Mouse (Mus musculus): ENCODE data around the gene Rab11b.
"Not testable (repeated sequence)": the region's sequence is repeated elsewhere in the genome, so short reads cannot be mapped to it uniquely, and the experiment has no call there.

Gene Rab11b

DNA sequence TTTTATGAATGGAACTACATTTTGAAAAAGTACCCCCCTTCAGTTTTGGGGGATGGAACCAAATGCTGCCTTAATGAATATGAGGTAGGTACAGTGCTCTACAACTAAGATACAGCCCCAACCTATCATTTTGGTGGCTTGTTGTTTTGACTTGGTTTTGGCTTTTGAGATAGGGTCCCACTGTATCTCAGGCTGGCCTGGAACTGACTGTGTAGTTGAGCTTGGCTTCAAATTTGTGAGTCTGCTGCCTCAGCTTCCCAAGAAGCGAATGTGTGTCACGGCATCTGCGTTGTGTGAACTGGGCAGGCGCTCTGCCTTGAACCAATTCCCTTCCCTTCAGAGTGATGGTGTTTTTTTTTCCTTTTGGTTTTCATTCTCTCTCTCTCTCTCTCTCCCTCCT, 11.3 kb upstream of the Rab11b start:
- DNase-seq (ENCODE audit: low spot score) = no peak

DNA sequence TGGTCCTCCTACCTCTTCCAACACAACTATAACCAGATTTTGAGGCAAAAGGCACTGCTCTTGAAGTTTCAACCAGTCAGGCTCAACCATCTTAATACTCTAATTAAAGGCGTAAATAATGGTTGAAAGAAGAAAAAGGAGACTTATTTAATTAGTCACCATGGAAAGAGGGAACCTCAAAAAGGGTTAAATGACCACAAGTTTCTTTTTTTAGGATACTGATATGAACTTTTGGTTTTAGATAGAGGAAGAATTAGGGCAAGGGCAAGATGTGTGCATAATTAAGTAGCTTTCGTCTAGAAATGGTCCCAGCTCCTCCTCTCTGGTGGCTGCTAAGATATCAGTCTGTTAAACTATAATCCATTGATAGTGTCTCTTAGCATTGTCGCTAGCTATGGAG, 6.1 kb upstream of the Rab11b start:
- DNase-seq (ENCODE audit: low spot score) = no peak

DNA sequence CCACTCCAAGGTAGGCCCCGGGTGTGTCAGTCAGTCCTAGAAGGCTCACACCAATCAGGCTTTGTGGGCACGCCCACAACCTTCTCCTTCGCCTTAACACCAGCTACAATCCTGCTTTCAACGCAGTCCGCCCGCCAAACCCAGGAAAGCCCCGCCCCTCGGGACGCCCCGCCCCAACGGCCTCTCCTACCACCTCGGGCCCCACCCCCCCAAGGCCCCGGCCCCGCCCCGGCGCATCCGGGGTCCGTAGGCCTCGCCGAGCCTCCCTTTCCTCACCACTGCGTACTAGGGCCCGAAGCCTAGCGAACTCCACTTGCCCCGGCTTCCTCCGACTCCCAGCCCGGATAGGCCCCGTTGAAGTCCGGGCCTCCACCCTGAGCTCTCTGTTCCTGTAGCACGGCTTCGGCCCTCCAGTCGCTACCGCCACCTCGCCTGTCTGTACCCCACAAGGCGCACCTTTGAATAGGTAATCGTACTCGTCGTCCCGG, 519 bp downstream of the Rab11b start:
- peak; percentile 95 for DNase-seq (ENCODE audit: low spot score)

DNA sequence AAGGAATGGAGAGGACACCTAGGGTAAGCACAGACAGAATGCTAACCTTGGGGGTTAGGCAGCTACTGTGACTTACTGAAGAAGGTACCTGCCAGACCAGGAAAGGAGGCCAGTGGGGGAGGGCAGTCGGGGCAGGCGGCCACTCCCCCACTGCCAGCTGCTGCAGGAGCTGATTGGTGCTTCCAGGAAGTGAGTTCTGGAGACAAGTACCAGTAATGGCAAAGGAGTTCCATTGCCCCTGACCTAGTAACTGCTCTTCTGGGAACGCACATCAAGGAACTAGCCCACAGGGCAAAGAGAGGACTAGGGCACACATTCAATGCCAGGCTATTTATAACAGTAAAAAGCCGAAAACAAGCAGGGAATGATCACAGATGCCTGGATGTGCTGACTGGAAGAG, 3.1 kb downstream of the Rab11b start:
- DNase-seq (ENCODE audit: low spot score) = peak; percentile 49

DNA sequence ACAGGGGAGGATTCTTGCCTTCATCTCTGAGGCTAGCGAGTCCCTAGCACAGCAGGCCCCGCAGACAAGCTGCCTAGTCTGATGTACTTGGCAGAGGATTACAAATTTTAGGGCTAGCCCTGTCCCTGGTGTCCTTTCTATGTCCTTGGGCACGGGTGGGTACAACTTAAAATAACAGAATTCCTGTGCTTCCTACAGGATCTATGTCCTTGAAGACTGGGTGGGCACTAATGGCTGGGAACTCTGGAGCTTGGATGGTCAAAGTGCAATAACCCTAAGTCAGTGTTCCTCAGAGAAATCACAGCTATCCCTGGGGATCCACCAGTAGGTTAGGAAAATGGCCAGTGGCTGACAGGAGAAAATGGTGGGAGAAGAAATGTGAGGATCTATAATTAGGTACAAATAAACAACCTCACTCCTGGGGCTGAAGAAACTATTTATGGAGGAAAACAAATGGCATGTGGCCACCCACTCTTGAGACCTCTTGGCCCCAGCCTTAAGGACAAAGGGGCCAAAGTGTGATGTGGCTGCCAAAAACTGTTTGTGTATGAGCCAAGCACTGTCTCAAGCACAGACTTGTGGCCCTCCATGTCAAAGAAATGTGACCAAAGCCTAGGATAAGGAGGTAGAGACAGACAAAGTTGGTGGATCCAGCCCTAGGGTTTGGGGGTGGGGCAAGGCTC, 4.1 kb downstream of the Rab11b start:
- peak; percentile 64 for DNase-seq (ENCODE audit: low spot score)

DNA sequence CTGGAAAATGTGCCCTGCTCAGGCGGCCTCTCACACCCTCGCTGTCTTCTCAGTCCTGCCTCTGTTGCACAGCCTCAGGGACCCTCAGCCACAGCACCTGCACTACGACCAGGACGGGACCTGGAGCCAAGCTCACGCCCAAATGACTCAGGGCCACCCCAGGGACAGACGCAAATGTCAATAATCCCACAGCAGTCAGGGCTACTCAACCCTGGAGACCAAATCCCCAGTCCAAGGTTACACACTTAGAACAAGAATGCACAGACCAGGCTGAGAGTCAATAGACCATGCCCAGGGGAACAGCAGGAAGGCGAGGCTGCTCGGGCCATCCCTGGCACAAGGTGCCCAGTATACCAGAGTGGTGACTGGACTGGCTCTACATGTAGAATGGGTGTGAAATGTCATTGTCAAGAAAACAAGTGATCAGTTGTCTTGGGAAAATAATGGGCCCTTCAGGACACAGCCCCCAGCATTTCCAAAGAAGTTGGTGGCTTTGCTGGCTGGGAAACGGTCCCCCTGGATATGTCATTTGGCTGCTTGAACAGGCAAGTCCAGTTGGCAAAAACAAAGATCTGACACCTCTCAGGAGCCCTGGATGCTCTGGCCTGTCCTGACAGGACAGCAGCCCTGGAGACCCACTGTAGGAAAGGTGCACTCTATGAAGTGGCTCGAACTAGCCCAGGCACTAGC, 4.8 kb downstream of the Rab11b start:
- no peak for DNase-seq (ENCODE audit: low spot score)

DNA sequence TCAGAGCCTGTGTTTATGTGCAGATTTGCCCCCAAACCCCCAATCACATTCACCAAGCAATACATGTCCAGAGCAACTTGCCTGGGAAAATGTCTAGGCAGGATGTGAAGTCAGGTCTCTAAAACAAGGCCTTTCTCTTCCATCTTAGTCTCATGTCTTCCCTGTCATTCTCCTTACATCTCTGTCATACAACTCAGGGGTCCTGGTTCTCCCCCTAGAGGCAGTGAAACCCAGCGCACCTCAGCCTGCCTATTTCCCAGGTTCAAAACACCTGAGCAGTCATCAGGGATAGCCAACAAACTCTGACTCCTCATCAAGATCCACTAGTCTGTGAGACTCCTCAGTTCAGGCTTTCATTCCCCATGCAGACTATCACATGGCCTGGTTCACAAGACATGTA, 5.7 kb downstream of the Rab11b start:
- DNase-seq (ENCODE audit: low spot score) = no peak

DNA sequence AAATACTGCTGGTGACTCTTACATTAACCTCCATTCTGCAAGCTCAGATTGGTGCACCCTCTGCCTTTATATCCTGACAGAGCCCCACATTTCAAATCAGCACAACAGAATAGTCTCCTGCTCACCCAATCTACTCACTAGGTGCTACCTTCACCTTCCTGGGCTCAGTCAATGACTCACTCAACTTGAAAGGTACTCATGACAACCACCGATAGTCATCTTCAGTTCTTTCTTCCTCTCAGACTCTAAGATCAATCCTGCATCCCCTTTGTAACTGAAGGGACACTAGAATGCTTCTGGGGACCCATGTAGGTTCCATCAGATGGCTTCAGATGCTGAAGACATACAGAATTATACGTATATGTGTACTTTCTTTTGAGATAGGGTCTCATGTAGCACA, 8.0 kb downstream of the Rab11b start:
- DNase-seq (ENCODE audit: low spot score) = no peak

DNA sequence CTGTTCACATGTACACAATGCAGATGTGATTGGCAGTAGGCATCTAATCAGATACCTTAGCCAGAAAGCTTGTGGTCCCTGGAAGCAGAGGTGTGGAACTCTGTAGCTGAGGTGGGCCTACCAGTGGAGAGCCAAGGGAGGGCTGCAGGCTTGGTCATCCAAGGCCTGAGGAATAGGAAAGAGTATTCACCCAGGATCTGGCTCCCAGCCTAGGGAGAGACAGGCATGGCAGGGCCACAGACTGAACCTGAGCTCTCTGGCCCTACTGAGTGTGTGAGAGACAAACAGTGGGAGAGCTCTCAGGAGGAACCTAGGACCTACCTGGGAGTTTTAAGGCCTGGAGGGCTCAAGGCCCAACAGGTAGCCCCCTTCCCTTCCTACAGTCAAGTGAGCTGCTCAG, 9.1 kb downstream of the Rab11b start:
- no peak for DNase-seq (ENCODE audit: low spot score)

DNA sequence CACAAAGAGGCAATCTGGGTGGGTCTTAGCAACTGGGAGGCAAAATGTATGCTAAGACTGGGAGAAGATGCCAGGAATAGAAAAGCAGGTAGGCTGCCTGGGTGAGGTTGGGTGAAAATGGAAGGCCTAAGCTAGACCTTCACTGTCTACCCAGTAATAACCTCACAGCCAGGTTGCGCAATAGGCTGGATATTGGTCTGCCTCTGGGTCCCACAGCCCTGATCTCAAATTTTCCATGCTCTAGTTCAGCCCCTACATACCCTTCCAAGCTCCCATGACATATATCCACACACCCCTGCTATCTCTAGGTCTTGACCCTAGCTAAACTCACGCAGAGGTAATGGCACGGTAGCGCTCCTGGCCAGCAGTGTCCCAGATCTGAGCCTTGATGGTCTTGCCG, 10.9 kb downstream of the Rab11b start:
- no peak for DNase-seq (ENCODE audit: low spot score)

DNA sequence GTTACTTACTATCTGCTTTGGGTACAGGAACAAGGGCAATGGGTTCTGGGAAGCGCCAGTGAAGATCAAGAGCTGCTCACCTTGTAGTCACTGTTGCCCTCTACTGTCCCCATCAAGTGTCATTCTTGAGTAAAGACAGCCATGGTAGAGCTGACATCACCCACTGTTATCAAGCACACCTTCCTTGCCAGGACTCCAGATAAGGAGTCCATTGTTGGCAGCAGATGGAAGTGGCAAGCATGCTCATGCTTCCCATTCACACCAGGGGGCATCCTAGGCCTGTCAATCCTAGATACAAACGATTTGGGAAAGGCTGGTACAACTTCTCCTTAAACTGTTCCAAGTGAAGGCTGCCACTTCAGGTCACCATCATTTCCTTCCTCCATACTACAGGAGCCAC, 14.3 kb downstream of the Rab11b start:
- DNase-seq (ENCODE audit: low spot score) = peak; percentile 44

DNA sequence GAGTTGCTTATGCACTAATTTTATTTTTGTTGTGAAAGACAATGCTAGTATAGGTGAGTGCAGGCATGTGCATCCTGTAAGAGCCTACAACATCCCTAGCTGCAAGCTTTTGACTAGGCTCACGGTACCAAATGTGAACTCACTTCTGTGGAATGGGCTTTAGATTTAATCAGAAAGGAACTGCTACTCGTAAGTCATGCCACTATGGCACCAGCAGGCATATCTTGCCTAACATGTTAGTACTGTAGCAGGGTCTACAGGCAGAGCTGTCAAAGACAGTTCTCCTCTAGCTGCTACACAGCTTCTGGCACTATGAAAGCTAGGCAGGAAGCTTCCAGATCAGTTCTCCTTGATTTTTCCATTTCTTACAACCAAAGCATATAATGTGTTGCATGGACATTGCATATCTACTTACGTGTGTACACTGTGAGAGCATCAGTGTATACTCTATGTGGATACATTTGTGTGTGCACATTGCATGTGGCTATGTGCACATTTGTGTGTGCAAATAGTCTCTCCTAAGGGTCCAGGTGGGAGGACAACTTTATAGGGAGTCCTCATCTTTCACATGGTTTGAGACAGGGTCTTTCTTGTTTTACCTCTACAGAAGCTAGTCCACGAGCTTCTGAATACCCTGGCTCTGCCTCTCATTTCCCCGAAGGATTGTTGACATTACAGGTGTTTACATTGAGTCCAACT, 15.5 kb downstream of the Rab11b start:
- no peak for DNase-seq (ENCODE audit: low spot score)

DNA sequence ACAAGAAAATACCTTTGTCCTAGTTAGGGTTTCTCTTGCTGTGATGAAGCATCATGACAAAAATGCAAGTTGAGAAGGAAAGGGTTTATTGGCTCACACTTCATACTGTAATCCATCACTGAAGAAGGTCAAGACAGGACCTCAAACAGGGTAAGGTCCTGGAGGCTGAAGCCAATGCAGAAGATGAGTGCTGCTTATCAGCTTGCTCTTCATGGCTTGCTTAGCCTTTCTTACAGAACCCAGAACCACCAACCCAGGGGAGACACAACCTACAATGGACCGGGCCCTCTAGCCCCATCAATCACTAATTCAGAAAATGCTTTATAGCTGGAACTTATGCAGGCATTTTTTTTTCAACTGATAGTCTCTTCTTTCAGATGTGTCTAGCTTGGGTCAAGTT, 17.9 kb downstream of the Rab11b start:
- no peak for DNase-seq (ENCODE audit: low spot score)

DNA sequence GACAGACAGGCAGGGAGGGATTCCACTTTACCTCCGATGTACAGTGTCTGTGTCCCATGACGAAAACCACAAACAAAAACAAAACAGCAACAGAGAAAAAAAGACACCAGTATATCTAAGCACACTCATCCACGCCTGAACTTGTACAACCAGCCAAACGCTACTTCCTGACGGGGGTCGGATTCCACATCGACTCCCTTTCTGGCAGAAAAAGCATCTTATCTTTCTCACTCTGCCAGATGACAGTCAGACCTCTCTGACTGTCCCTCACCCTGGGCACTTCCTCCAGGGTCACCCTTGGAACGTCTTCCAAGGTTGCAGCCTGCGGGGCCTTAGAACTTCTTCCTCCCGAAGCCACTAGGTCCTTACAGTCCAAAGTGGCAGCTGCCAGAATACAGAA, 26.8 kb downstream of the Rab11b start:
- DNase-seq (ENCODE audit: low spot score) = not testable (repeated sequence)

DNA sequence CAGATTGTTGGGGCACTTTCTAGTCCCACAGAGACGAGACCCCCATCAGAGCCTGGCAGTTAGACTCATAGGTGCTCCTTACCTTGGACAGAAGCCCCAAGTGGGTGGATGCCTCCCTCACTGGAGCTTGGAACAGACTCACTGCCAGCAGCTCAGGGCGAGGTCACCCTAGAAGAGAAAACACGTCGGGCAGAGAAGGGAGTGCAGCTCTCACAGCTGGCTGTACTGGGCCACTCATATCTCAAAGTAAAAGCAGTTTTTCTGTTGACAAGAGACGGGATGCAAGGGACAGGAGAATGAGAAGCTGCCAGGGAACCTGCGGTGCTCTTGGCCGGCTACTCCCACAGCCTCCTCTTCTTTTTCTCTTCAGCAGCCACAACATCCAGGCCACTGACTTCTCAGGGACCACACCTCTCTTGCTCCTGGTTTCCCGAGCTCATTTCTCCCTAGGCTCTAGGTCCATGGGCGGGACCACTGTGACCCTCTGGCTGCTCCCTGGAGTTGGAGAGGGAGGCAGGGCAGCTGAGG, 27.7 kb downstream of the Rab11b start:
- DNase-seq (ENCODE audit: low spot score) = not testable (repeated sequence)

DNA sequence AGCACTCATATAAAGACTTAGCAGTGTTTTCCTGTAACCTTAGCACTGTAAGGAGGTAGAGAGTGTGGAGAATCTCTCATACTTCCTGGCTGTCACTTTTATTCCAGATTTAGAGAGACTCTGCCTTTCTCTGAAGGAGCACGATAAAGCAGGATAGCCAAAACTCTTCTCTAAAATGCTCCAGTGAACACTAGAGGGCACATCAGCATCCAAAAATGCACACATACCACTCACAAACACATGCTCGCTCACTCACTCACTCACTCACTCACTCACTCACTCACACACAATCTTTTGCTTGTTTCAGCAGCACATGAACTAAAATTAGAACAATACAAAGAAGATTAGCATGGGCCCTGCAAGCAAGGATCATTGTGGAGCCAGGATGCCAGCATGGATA, 31.1 kb downstream of the Rab11b start:
- DNase-seq (ENCODE audit: low spot score) = peak; percentile 20

DNA sequence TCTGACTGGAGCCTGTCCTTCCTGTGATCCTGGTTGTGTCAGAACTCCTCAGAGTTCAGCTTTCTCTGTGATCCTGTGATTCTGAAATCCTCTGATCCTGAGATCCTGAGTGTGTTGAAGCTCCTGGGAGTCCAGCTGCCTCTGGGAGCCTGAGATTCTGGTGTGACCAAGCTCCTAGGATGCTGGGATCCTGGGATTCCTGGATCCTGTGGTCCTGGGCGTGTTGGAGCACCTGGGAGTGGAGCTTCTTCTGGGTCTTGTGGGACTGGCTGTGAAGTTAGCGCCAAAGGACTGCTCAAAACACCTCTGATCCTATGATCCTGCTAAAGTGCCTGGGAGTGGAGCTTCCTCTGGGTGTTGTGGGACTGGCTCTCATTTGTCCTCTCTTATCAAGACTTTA, 31.9 kb downstream of the Rab11b start:
- DNase-seq (ENCODE audit: low spot score) = no peak

DNA sequence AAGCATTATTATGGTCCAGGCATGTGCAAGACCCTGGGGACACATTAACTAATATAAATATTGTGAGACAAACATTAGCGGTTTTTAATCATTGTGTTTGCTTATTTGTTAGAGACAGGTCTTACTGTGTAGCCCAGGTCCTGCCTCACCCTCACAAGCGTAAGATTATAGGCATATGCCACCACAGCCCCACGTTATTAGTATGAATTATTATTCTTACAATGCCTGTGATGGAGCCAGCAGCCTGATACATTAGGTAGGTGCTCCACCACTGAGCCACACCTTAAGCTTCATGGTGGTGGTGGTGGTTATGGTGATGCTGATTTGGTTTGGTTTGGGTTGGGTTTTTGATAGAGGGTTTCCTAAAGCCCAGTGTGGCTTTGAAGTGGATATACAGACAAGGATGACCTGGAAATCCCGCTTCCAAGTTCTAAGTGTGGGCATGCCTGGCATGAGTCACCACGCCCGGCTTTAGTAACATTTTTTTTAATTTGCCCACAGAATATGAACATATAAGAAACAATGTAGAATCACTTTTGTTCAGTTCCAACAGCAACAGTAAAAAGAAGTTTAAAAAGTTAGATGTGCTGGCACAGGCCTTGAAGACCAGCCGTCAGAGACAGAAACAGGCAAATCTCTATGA, 40.5 kb downstream of the Rab11b start:
- no peak for DNase-seq (ENCODE audit: low spot score)

DNA sequence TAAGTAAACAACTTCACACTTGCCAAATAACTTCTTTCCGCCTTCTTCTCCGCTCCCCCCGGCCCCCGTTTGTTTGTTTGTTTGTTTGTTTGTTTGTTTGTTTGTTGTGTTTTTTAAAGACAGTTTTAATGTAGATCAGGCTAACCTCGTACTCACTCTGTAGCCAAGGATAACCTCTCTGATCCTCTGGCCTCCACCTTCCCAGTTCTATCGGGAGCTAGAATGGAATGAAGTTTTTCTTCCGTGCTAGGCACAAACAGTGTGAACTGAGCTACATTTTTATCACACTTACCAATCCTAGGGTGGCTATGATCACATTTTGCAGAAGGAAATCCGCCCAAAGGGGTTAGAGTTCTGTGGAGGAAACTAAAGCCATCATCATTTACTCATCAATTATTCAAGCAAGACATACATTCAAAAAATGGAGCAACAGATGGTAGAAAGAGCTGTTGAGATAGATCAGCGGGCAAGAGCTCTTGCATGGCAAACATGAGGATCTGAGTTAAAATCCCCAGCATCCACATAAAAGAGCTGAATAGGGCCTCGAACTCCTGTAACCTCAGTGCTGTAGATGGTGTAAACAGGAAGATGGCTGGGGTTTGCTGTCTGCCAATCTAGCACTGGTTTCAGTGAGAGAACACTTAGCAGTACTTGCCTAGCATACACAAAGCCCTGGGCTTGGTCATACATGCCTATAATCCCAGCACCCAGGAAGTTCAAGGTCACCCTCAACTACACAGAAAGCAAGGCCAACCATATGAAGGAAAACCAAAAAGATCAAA, 41.2 kb downstream of the Rab11b start:
- no peak for DNase-seq (ENCODE audit: low spot score)

DNA sequence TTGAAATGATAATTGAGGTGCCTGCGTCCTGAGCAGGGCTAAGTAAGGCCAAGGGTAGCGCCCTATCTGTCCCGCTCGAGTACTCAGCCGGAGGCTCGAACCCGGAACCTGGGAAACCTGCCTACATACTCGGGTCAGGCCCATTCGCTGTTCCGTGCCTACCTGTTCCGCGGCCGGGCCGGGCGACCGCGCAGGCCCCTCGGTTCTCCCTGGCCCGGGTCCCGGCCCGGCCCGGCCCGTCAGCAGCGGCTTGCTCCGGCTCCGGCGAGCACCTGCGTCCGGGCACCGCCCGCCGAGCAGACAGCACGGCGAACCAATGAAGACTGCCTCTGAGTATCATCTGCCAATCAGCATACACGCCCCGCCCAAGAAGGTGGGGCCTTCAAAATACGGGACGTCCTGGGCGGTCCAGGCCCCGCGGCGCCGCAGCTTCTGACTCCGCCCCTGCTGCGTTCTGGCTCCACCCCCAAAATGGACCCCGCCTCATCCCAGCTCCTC, 41.9 kb downstream of the Rab11b start, which contains the start of gene March2:
Gene March2 (minus strand): TSS at position 287 of the 498 bp plus-strand sequence.
- DNase-seq (ENCODE audit: low spot score) = peak; percentile 98

DNA sequence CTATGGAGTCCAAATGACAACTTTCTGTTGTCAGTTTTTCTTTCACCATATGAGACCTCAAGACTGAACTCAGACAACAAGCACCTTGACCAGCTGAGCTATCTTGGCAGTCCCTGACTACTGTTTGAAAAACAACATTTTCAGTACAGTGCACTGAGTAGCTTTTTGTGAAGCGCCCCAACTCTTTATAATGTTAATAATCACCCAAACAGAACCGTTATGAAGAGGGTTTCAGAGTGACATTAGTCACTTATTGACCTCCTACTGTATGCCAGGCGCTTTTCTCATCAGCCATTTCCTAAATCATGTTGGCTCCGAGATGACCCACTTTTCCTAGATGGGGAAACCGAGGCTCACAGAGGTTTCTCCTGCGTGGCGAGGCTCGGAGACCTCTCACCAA, 42.3 kb downstream of the Rab11b start:
- DNase-seq (ENCODE audit: low spot score) = no peak
